Mouse (Mus musculus): ENCODE measurements around the gene Rbp7. TPM values are rescaled to one million over a fixed set of nuclear protein-coding genes. Genes with fewer than 3 reads are reported as not detected.
A peak's percentile ranks its signal among the peaks of the same experiment; 100 is the strongest.

Rbp7 gene
- total and polyA plus RNA-seq, 3 experiments = not detected

DNA sequence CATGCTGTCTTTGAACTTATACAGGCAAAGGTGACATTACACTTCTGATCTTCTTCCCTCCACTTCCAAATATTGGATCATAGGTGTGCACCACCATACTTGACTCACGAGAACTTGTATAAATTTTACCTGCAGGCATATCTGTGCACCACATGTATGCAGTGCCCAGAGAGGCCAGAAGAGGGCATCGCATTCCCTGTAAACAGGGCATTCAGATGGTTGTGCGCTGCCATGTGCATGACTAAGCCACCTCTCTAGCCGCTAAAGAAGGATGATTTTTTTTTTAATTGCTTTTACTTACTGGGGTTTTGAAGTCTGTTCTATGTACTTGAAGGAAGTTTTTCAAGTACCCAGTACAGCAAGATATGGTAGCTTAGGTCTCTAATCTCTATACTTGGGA is 1.1 kb downstream of the Rbp7 start:
- Histone ChIP-seq H3K27ac (ENCODE audit: insufficient read depth, low read depth) (no peak overlapping the region), H3K4me3 (replicated peaks in 1 of 3; ENCODE audit: low read depth in 2 of 3, low read length in 2 of 3, poor library complexity in 1 of 3) (no peak overlapping the region), H3K9ac (ENCODE audit: insufficient read depth, low read depth) (no peak overlapping the region), H3K36me3 (replicated peaks in 1 of 2; ENCODE audit: control insufficient read depth in 1 of 2, insufficient read depth in 1 of 2, low read length in 1 of 2) (no peaks in the 10 kb centered on the region), H3K9me3 (replicated peaks; ENCODE audit: low read length) (peaks cover 2% of the 10 kb centered on the region), H3K79me2 (replicated peaks; ENCODE audit: control insufficient read depth, extremely low read depth, insufficient read depth, poor library complexity, severe bottlenecking) (no peaks in the 10 kb centered on the region), H3K27me3 (replicated peaks) (no peaks in the 10 kb centered on the region), H3K4me1 (ENCODE audit: control insufficient read depth in 1 of 2, insufficient read depth in 2 of 2) (no peaks in the 10 kb centered on the region), H3K4me2 (ENCODE audit: insufficient read depth, low read depth, poor library complexity, severe bottlenecking) (no peak overlapping the region)
- DNase-seq (ENCODE audit: extremely low read depth) = peak; percentile 33
- dilution Hi-C loops (cut with MboI; ENCODE audit: extremely low pct_ligation_motif_present, extremely low pct_unique_long_range_greater_than_20kb, low sequenced_read_pairs) (no loop called here), in situ Hi-C loops (cut with MboI; ENCODE audit: low pct_ligation_motif_present, low pct_unique_long_range_greater_than_20kb, low sequenced_read_pairs) (loop anchor here (5.0 kb wide), 1 partner anchor 74 kb away; no protein-coding TSS in a partner anchor)
- TF ChIP-seq ZKSCAN1 (IDR thresholded peaks at IDR 0.05; ENCODE audit: borderline replicate concordance, low read depth, low read length) (no peak), MYC (IDR thresholded peaks at IDR 0.05; ENCODE audit: low read depth, low read length) (0 out of 2 replicates have a peak, but pooled peaks have one; percentile 26), POLR2AphosphoS2 (IDR thresholded peaks at IDR 0.05; ENCODE audit: low read depth, low read length) (no peak), RAD21 (IDR thresholded peaks at IDR 0.05; ENCODE audit: low read depth, low read length) (peak; percentile 42), E2F4 (IDR thresholded peaks at IDR 0.05; ENCODE audit: insufficient replicate concordance, low read depth, low read length) (no peak), SMC3 (IDR thresholded peaks at IDR 0.05; ENCODE audit: low read depth, low read length) (peak; percentile 58), POLR2A (IDR thresholded peaks at IDR 0.05; ENCODE audit: low read depth, low read length) (no peak), CTCF (conservative IDR thresholded peaks at IDR 0.05 in 1 of 2, IDR thresholded peaks at IDR 0.05 in 1 of 2; ENCODE audit: low read depth in 2 of 2, low read length in 2 of 2) (peak; percentile 40 to 59), TCF12 (IDR thresholded peaks at IDR 0.05; ENCODE audit: low read depth, low read length) (no peak), JUN (IDR thresholded peaks at IDR 0.05; ENCODE audit: insufficient read depth, low read depth, low read length) (no peak)

DNA sequence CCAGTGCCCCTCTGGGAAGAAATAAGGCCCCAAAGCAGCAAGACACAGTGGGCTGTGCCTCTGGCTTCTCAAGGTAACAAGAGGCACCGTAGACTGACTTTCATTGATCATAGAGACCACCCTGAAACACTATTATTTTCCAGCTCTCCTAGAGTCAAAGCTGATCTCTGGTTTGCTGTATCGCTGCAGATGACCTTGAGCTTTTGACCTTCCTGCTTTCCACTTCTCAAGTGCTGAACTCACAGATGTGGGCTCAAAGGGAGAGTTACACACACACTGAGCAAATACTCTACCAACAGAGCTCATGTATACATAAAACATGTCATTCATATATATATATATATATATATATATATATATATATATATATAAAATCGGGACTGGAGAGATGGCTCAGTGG is 4.1 kb downstream of the Rbp7 start:
- peaks cover 2% of the 10 kb centered on the region for H3K9me3 ChIP-seq (replicated peaks; ENCODE audit: low read length)
- dilution Hi-C loops (cut with MboI; ENCODE audit: extremely low pct_ligation_motif_present, extremely low pct_unique_long_range_greater_than_20kb, low sequenced_read_pairs) (no loop called here), in situ Hi-C loops (cut with MboI; ENCODE audit: low pct_ligation_motif_present, low pct_unique_long_range_greater_than_20kb, low sequenced_read_pairs) (loop anchor here (5.0 kb wide), 1 partner anchor 77 kb away; no protein-coding TSS in a partner anchor)
- H3K27ac ChIP-seq (ENCODE audit: insufficient read depth, low read depth) = no peak overlapping the region
- no peak overlapping the region for H3K4me2 ChIP-seq (ENCODE audit: insufficient read depth, low read depth, poor library complexity, severe bottlenecking)
- H3K4me1 ChIP-seq (ENCODE audit: control insufficient read depth in 1 of 2, insufficient read depth in 2 of 2) = peaks cover 0 to 5% of the 10 kb centered on the region in 2 experiments; a peak in 2 of 4 replicates
- no peak for TF ChIP-seq TBP (conservative IDR thresholded peaks at IDR 0.05; ENCODE audit: low read depth, low read length)
- TF ChIP-seq EP300 (IDR thresholded peaks at IDR 0.05; ENCODE audit: low read length) = no peak
- no peak for TF ChIP-seq POLR2AphosphoS2 (IDR thresholded peaks at IDR 0.05; ENCODE audit: low read depth, low read length)
- TF ChIP-seq POLR2A (IDR thresholded peaks at IDR 0.05; ENCODE audit: low read depth, low read length) = no peak
- TF ChIP-seq MAX (IDR thresholded peaks at IDR 0.05; ENCODE audit: low read length) = no peak
- no peak for TF ChIP-seq MAZ (IDR thresholded peaks at IDR 0.05; ENCODE audit: low read depth, low read length)
- no peak for TF ChIP-seq MXI1 (IDR thresholded peaks at IDR 0.05; ENCODE audit: low read depth, low read length)
- no peak for TF ChIP-seq ELF1 (IDR thresholded peaks at IDR 0.05; ENCODE audit: low read depth, low read length)
- no peak for TF ChIP-seq E2F4 (IDR thresholded peaks at IDR 0.05; ENCODE audit: insufficient replicate concordance, low read depth, low read length)
- TF ChIP-seq MYC (IDR thresholded peaks at IDR 0.05; ENCODE audit: low read depth, low read length) = no peak
- no peak for TF ChIP-seq BHLHE40 (IDR thresholded peaks at IDR 0.05; ENCODE audit: low read depth, low read length)
- no peak for TF ChIP-seq ZNF384 (IDR thresholded peaks at IDR 0.05; ENCODE audit: low read depth, low read length)
- no peak for TF ChIP-seq RAD21 (IDR thresholded peaks at IDR 0.05; ENCODE audit: low read depth, low read length)
- TF ChIP-seq USF2 (conservative IDR thresholded peaks at IDR 0.05; ENCODE audit: low read depth, low read length) = no peak
- TF ChIP-seq NELFE (IDR thresholded peaks at IDR 0.05; ENCODE audit: low read depth, low read length) = no peak
- no peak for TF ChIP-seq MAFK (IDR thresholded peaks at IDR 0.05; ENCODE audit: insufficient replicate concordance, low read length)
- H3K9ac ChIP-seq (ENCODE audit: insufficient read depth, low read depth) = no peak overlapping the region
- no peak for DNase-seq (ENCODE audit: extremely low read depth)
- no peaks in the 10 kb centered on the region for H3K36me3 ChIP-seq (replicated peaks in 1 of 2; ENCODE audit: control insufficient read depth in 1 of 2, insufficient read depth in 1 of 2, low read length in 1 of 2)
- H3K4me3 ChIP-seq (replicated peaks in 1 of 3; ENCODE audit: low read depth in 2 of 3, low read length in 2 of 3, poor library complexity in 1 of 3) = no peak overlapping the region
- no peaks in the 10 kb centered on the region for H3K79me2 ChIP-seq (replicated peaks; ENCODE audit: control insufficient read depth, extremely low read depth, insufficient read depth, poor library complexity, severe bottlenecking)
- no peaks in the 10 kb centered on the region for H3K27me3 ChIP-seq (replicated peaks)

Data from CH12.LX (cell line).